Mouse (Mus musculus) T-helper 2 cell (primary cell): ENCODE data around the gene Hist1h3b.

Experiments used
- in situ Hi-C: fragments of 300-600 bp; cut with MboI, MseI; formaldehyde crosslinking; loops from one replicate; pipeline ENCODE4 v1.15.1; 2025; ENCODE audit warnings: high pct_unique_total_duplicates

The Hist1h3b gene

DNA sequence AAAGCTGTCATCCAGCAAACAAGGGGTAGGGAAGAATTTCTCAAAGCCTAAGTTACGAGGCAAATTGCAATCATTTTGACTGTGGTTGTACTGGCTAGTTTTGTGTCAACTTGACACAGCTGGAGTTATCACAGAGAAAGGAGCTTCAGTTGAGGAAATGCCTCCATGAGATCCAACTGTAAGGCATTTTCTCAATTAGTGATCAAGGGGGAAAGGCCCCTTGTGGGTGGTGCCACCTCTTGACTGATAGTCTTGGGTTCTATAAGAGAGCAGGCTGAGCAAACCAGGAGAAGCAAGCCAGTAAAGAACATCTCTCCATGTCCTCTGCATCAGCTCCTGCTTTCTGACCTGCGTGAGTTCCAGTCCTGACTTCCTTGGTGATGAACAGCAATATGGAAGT is 17.5 kb downstream of the Hist1h3b start, which contains the start of gene Trim38:
TSS of gene Trim38 (plus strand) at position 301 of the 400 bp plus-strand sequence.
- in situ Hi-C loops: loop anchor here (10.0 kb wide), 1 partner anchor 1725 kb away; the partner anchor contains the start of genes Hist1h2ag, Hist1h2bj and Hist1h4i

DNA sequence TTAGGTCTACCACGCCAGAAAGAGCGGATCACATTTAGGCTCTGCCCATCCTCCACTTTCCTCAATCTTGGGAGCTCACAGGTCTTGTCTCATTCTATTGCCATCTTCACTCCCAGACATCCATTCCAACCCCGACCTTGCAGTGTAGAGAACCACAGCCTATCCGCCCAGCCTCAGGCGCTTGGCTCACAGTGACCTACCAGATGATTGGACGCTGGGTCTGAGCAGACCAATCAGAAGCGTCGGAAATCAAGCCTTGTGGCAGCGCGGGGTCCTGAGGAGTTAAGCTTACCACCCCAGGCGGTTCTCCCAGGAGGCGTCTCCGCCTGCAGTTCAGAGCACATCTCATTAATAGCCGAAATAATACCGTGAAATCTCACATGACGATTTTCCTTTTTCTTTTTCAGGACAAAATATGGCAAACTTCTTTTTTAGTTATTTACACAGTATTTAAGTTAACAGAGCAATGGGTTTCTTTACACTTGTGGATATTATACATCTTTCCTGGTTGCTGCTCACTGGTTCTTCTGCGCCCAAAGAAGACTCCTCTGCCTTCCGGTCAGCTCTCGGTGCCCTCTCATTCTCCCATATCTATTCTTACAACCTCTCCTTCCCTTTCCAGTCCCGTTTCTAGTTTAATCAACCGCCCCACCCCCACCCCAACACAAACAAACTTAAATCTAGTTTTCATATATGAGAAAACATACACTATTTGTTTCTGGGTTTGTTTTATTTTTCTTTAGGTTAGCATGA is 20.7 kb downstream of the Hist1h3b start:
- in situ Hi-C loops: no loop called here

DNA sequence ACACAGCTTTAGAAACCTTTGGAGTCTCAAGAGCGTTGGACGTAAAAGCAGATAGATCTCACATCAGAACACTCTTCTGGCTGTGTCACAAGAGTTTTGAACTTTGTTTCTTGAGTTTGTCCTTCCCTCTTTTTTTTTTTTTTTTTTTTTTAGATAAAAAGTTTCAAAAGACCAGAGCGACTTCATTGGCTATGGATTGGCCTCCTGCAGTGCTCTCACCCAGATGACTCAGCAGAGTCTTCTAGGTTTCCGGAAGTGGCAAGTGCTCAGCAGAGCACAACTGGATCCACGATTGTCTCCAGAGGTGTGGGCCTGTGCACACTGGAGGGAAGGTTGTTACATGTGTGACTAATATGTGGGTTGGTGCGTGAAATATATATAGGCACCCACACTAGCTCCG is 26.3 kb downstream of the Hist1h3b start:
- in situ Hi-C loops: no loop called here

DNA sequence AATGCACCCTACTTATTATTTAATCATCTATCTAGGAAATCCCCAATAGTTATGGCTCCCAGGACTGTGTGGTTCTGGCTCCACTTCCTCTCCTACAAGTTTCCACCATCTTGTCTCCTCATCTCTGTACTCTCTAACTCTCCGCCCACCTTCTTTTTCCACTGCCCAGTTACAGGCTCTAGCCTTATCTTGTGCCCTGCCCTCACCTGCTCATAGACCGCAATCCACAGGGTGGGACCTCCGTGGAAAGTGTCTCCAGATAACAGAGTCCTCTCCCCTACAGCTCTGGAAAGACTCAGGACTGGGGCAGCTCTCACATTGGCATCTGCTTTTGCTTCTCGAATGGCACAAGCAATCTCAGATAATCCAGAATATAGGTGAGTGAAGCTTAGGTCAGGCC is 27.0 kb downstream of the Hist1h3b start:
- in situ Hi-C loops: no loop called here

DNA sequence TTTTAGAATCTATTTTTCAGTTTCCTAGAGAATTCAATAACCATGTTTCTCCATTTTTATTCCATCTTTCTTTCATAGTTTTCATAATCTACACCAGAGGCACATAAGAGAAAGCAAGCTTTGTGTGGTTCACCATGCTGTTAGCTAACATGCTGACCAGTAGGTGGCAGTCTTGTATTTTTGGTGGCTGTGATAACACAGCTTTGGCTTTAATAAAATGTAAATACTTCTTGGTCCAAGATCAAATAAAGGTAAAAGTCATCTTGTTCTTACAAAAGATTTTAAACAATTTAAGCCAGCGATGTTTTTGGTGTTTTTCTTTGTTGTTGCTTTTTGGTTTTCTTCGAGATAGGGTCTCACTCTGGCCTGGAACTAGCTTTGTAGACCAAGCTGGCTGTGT is 40.5 kb downstream of the Hist1h3b start:
- in situ Hi-C loops: no loop called here

DNA sequence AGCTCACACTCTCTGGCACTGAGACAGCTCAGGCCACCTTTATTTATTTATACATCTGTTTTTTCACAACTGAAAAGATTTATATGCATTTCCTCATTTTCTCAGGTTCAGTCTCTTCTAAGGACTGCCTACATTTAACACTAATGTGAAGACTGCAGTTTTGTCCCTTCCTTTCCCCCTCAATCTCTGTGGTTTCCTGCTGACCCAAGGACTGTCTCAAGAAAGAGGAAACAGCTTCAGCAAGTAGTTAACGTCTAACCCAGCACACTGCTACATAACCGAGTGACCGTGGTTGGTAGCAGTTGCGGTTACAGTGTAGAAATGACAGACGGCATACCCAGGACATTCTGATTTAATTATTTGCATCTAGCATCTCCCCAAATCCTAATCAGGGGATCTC is 47.3 kb downstream of the Hist1h3b start:
- in situ Hi-C loops: no loop called here
